Mouse (Mus musculus) frontal cortex, postnatal 36 days (tissue): ENCODE measurements around the gene Il1f10.

ENCODE experiments used
- DNase-seq, 2 experiments: peaks; one replicate each; pipeline ENCODE4 v3.0.0; 2022; ENCODE audit warnings: low spot score in 2 of 2

Gene Il1f10

GRCm38 (mm10) chr2:24290896-24291295 lies at the start of gene Il1f10:
Il1f10 (plus strand) TSS chr2:24291196.
- DNase-seq: no peak

- DNase-seq: no peak
These were observed 23.5 kb upstream of the Il1f10 start for GRCm38 (mm10) chr2:24267503-24267902.

- DNase-seq: no peak
These were observed 17.4 kb upstream of the Il1f10 start for GRCm38 (mm10) chr2:24273619-24274018.

GRCm38 (mm10) chr2:24275146-24275545 lies 15.8 kb upstream of the Il1f10 start:
- DNase-seq: no peak

GRCm38 (mm10) chr2:24276654-24277053 lies 14.3 kb upstream of the Il1f10 start, which contains the start of gene Il1f5:
Il1f5 (plus strand) TSS chr2:24276954.
- no peak for DNase-seq

- no peak for DNase-seq
These were observed 3.6 kb downstream of the Il1f10 start for GRCm38 (mm10) chr2:24294616-24295015.

- DNase-seq: peak; percentile 40 to 62
These were observed 5.8 kb downstream of the Il1f10 start for GRCm38 (mm10) chr2:24296837-24297236.

- no peak for DNase-seq
These were observed 20.5 kb downstream of the Il1f10 start for GRCm38 (mm10) chr2:24311302-24312001.

GRCm38 (mm10) chr2:24316919-24317318 lies 25.9 kb downstream of the Il1f10 start:
- no peak for DNase-seq

- no peak for DNase-seq
These were observed 27.1 kb downstream of the Il1f10 start for GRCm38 (mm10) chr2:24317919-24318598.

GRCm38 (mm10) chr2:24335333-24335732 lies 44.3 kb downstream of the Il1f10 start:
- no peak for DNase-seq

GRCm38 (mm10) chr2:24336545-24336944 lies 45.5 kb downstream of the Il1f10 start, which contains the start of gene Il1rn:
Il1rn (plus strand) TSS chr2:24336853.
- no peak for DNase-seq

GRCm38 (mm10) chr2:24341395-24341885 lies 50.4 kb downstream of the Il1f10 start:
- no peak for DNase-seq
